Mouse (Mus musculus) limb, embryonic 10.5 days (tissue): ENCODE data around the gene Hormad1. TPM values are rescaled to one million over a fixed set of nuclear protein-coding genes. Genes with fewer than 3 reads are reported as not detected.

Experiments
- DNase-seq: peaks from one replicate; pipeline ENCODE4 v3.0.0-alpha.2; 2017; ENCODE audit warnings: low spot score
- H3K27ac ChIP-seq: fragments of 300-500 bp; sonication (generic); 2 replicates; pipeline ENCODE4 v1.5.1; 2016; ENCODE audit warnings: mild to moderate bottlenecking
- H3K27me3 ChIP-seq: fragments of 300-500 bp; sonication (generic); 2 replicates; pipeline ENCODE4 v1.6.1; 2016; ENCODE audit warnings: low read depth, mild to moderate bottlenecking; ENCODE audit not compliant: poor library complexity, severe bottlenecking
- H3K36me3 ChIP-seq: fragments of 300-500 bp; sonication (generic); 2 replicates; pipeline ENCODE4 v1.6.1; 2016; ENCODE audit warnings: mild to moderate bottlenecking, moderate library complexity
- H3K4me1 ChIP-seq: fragments of 300-500 bp; sonication (generic); 2 replicates; pipeline ENCODE4 v1.6.1; 2016
- H3K4me3 ChIP-seq: fragments of 300-500 bp; sonication (generic); 2 replicates; pipeline ENCODE4 v1.5.1; 2016; ENCODE audit warnings: mild to moderate bottlenecking, moderate library complexity
- H3K9me3 ChIP-seq: fragments of 300-500 bp; sonication (generic); replicated peaks from 2 replicates; pipeline ENCODE4 v1.6.1; 2016; ENCODE audit warnings: mild to moderate bottlenecking
- WGBS: fragments of 180-500 bp; shearing (Covaris S2); methylation state at CpG from one replicate; pipeline ENCODE4 v1.1.7; 2016; 5-methylcytosine and 5-hydroxymethylcytosine counted together
- polyA plus RNA-seq: library from polyadenylated mRNA; unstranded; fragments of >200 nt; fragmentation: Nextera tagmentation; extraction: Ambion mirVana; gene quantifications from 2 replicates; pipeline ENCODE4 v1.2.1, GENCODE M21; 2016

Hormad1 gene
- polyA plus RNA-seq, result 0.10 TPM in 1 of 2 replicates, not detected in the other

GRCm38 (mm10) chr3:95559437-95559836 is at the start of gene Hormad1:
Hormad1 (plus strand) TSS chr3:95559677.
- Histone ChIP-seq H3K36me3 (no peaks in the 10 kb centered on the region), H3K27ac (no peak within 1 kb of the TSS), H3K4me1 (no peaks in the 10 kb centered on the region), H3K4me3 (no peak within 1 kb of the TSS), H3K27me3 (no peaks in the 10 kb centered on the region), H3K9me3 (no peaks in the 10 kb centered on the region)
- 88% methylated on average over 27 of the region's 27 CpGs for WGBS
- no peak for DNase-seq

- Histone ChIP-seq H3K4me3 (no peak overlapping the region), H3K36me3 (peaks cover 2% of the 10 kb centered on the region; the same call in 1 of the 2 replicates), H3K9me3 (no peaks in the 10 kb centered on the region), H3K27ac (no peak overlapping the region), H3K4me1 (no peaks in the 10 kb centered on the region), H3K27me3 (no peaks in the 10 kb centered on the region)
- WGBS, result 78% methylated on average over 9 of the region's 9 CpGs
- no peak for DNase-seq
Observed at GRCm38 (mm10) chr3:95511611-95512180, 47.8 kb upstream of the Hormad1 start.

GRCm38 (mm10) chr3:95516614-95517041 is 42.8 kb upstream of the Hormad1 start:
- 91% methylated on average over 3 of the region's 3 CpGs for WGBS
- no peak for DNase-seq
- no peaks in the 10 kb centered on the region for H3K27me3 ChIP-seq
- H3K27ac ChIP-seq, result peak overlapping the region; percentile 38; the same call in 1 of the 2 replicates
- H3K4me1 ChIP-seq, result peaks cover 10% of the 10 kb centered on the region
- H3K9me3 ChIP-seq, result no peaks in the 10 kb centered on the region
- no peak overlapping the region for H3K4me3 ChIP-seq
- no peaks in the 10 kb centered on the region for H3K36me3 ChIP-seq

GRCm38 (mm10) chr3:95517493-95517898 is 42.0 kb upstream of the Hormad1 start:
- Histone ChIP-seq H3K9me3 (no peaks in the 10 kb centered on the region), H3K27me3 (no peaks in the 10 kb centered on the region), H3K36me3 (no peaks in the 10 kb centered on the region), H3K4me3 (no peak overlapping the region), H3K4me1 (peaks cover 10% of the 10 kb centered on the region), H3K27ac (0 out of 2 replicates have a peak overlapping the region, but pooled peaks have one; percentile 12)
- DNase-seq, result peak; percentile 78
- WGBS, result 40% methylated on average over 10 of the region's 10 CpGs

GRCm38 (mm10) chr3:95518891-95519290 is 40.6 kb upstream of the Hormad1 start:
- WGBS, result 84% methylated on average over 7 of the region's 7 CpGs
- Histone ChIP-seq H3K4me3 (no peak overlapping the region), H3K36me3 (no peaks in the 10 kb centered on the region), H3K4me1 (peaks cover 14% of the 10 kb centered on the region), H3K9me3 (no peaks in the 10 kb centered on the region), H3K27me3 (no peaks in the 10 kb centered on the region), H3K27ac (no peak overlapping the region)
- DNase-seq, result no peak

- H3K36me3 ChIP-seq, result no peaks in the 10 kb centered on the region
- 83% methylated on average over 2 of the region's 2 CpGs for WGBS
- H3K4me1 ChIP-seq, result peaks cover 14% of the 10 kb centered on the region
- no peaks in the 10 kb centered on the region for H3K9me3 ChIP-seq
- H3K27ac ChIP-seq, result no peak overlapping the region; the same call in 1 of the 2 replicates
- H3K4me3 ChIP-seq, result no peak overlapping the region
- H3K27me3 ChIP-seq, result no peaks in the 10 kb centered on the region
- DNase-seq, result no peak
Observed at GRCm38 (mm10) chr3:95519315-95519714, 40.2 kb upstream of the Hormad1 start.

GRCm38 (mm10) chr3:95520100-95520499 is 39.4 kb upstream of the Hormad1 start:
- 88% methylated on average over 3 of the region's 3 CpGs for WGBS
- Histone ChIP-seq H3K27me3 (no peaks in the 10 kb centered on the region), H3K27ac (no peak overlapping the region), H3K4me3 (no peak overlapping the region), H3K9me3 (no peaks in the 10 kb centered on the region), H3K4me1 (peaks cover 14% of the 10 kb centered on the region), H3K36me3 (no peaks in the 10 kb centered on the region)
- DNase-seq, result no peak

- Histone ChIP-seq H3K4me3 (no peak overlapping the region), H3K36me3 (no peaks in the 10 kb centered on the region), H3K4me1 (peaks cover 14% of the 10 kb centered on the region), H3K27ac (no peak overlapping the region), H3K27me3 (no peaks in the 10 kb centered on the region), H3K9me3 (no peaks in the 10 kb centered on the region)
- 90% methylated on average over 10 of the region's 10 CpGs for WGBS
- DNase-seq, result no peak
Observed at GRCm38 (mm10) chr3:95521168-95521567, 38.3 kb upstream of the Hormad1 start.

GRCm38 (mm10) chr3:95523662-95524061 is 35.8 kb upstream of the Hormad1 start:
- Histone ChIP-seq H3K9me3 (no peaks in the 10 kb centered on the region), H3K36me3 (no peaks in the 10 kb centered on the region), H3K4me3 (no peak overlapping the region), H3K27me3 (no peaks in the 10 kb centered on the region), H3K27ac (no peak overlapping the region), H3K4me1 (peaks cover 3% of the 10 kb centered on the region; the same call in 1 of the 2 replicates)
- WGBS, result 84% methylated on average over 3 of the region's 3 CpGs
- DNase-seq, result no peak

GRCm38 (mm10) chr3:95524673-95525072 is 34.8 kb upstream of the Hormad1 start:
- WGBS, result 77% methylated on average over 2 of the region's 2 CpGs

GRCm38 (mm10) chr3:95526111-95526510 is 33.4 kb upstream of the Hormad1 start:
- Histone ChIP-seq H3K27me3 (no peaks in the 10 kb centered on the region), H3K9me3 (no peaks in the 10 kb centered on the region), H3K4me3 (no peak overlapping the region), H3K27ac (no peak overlapping the region), H3K4me1 (peaks cover 3% of the 10 kb centered on the region; the same call in 1 of the 2 replicates), H3K36me3 (no peaks in the 10 kb centered on the region)
- DNase-seq, result no peak

More at GRCm38 (mm10) chr3:95524673-95525072, 34.8 kb upstream of the Hormad1 start:
- Histone ChIP-seq H3K27ac (no peak overlapping the region), H3K27me3 (no peaks in the 10 kb centered on the region), H3K9me3 (no peaks in the 10 kb centered on the region), H3K4me3 (no peak overlapping the region), H3K4me1 (peaks cover 3% of the 10 kb centered on the region; the same call in 1 of the 2 replicates), H3K36me3 (no peaks in the 10 kb centered on the region)
- DNase-seq, result no peak

- Histone ChIP-seq H3K4me3 (no peak within 1 kb of the TSS), H3K27me3 (no peaks in the 10 kb centered on the region), H3K9me3 (no peaks in the 10 kb centered on the region), H3K36me3 (no peaks in the 10 kb centered on the region), H3K27ac (no peak within 1 kb of the TSS), H3K4me1 (peaks cover 3% of the 10 kb centered on the region; the same call in 1 of the 2 replicates)
- no peak for DNase-seq
- WGBS, result 95% methylated on average over 8 of the region's 8 CpGs
Observed at GRCm38 (mm10) chr3:95526622-95527211, 32.8 kb upstream of the Hormad1 start, which contains the start of gene Ctss. Ctss (plus strand) TSS chr3:95526786.

- no peak overlapping the region for H3K27ac ChIP-seq
- H3K4me3 ChIP-seq, result no peak overlapping the region
- no peaks in the 10 kb centered on the region for H3K36me3 ChIP-seq
- no peak for DNase-seq
- no peaks in the 10 kb centered on the region for H3K27me3 ChIP-seq
- H3K4me1 ChIP-seq, result no peaks in the 10 kb centered on the region
- no peaks in the 10 kb centered on the region for H3K9me3 ChIP-seq
- WGBS, result 92% methylated on average over 6 of the region's 6 CpGs
Observed at GRCm38 (mm10) chr3:95529814-95530213, 29.7 kb upstream of the Hormad1 start.
